28 mouse cellular contexts compared by ENCODE assay signal in the genomic region with DNA sequence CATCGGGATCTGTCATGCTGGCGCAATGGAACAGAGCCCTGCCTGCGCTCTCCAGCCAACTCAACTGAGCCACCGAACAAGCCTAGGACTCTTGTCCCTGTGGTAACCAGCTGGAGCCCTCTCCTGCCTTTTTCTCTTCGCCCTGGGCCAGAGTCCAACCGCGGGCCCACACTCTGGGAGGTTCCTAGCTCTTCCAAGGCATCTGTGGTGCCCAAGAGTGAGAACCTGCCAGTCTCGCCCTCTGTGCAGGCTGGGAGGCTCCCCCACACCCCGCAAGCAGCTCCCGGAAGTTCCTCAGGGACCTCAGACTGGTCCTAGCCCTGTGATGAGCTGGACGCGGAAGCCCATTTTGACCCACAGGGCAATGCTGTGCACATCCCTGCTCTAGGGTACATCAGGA. TPM values are rescaled to one million over a fixed set of nuclear protein-coding genes. Genes with fewer than 3 reads are reported as not detected.
DNase-seq lines count a peak whose midpoint lies in the region; ATAC-seq and TF ChIP-seq lines count a peak whose summit lies in the region.
"Had no signal": no experiment of that assay in that cellular context is flagged by ENCODE, and none has a peak within 500 bp of the region (broad histone marks: within the 10 kb centered on the region; RNA-seq: fewer than 3 reads in every experiment).

No protein-coding gene starts in this region.

- DNase-seq in cerebellum, adult 11 months, result peak; percentile 5
- DNase-seq in cerebellum, postnatal 4 days (ENCODE audit: low spot score in 2 of 2), result no peak
- no peak for DNase-seq in hindbrain, embryonic 14.5 days (ENCODE audit: low spot score)
- DNase-seq in cerebellum, adult 18-20 months, result peak; percentile 9 to 17
- no peak for DNase-seq in adrenal gland, postnatal 36 days
- DNase-seq: adrenal gland, adult 8-10 months; gastrocnemius, postnatal 36 days; heart, postnatal 4 days; kidney, adult 18-20 months; kidney, postnatal 10 days; layer of hippocampus, adult 9-11 months; lung, embryonic 14.5 days; lung, postnatal 36 days; right cerebral cortex, postnatal 14 days; spleen, adult 18-20 months; thymus, adult 18-20 months; thymus, postnatal 4 days had no signal

- H3K27me3 ChIP-seq in hindbrain, embryonic 12.5 days, result no peaks in the 10 kb centered on the region
- H3K27me3 ChIP-seq in hindbrain, embryonic 14.5 days (ENCODE audit: control insufficient read depth, insufficient read depth, low read length), result no peaks in the 10 kb centered on the region
- no peaks in the 10 kb centered on the region for H3K27me3 ChIP-seq in E14TG2a.4 (ENCODE audit: insufficient read depth, low read length)
- H3K27me3 ChIP-seq: embryonic facial prominence, embryonic 12.5 days; heart, embryonic 13.5 days had no signal

- H3K27ac ChIP-seq in hindbrain, embryonic 12.5 days, result 0 out of 2 replicates have a peak overlapping the region, but pooled peaks have one; percentile 25
- H3K27ac ChIP-seq in hindbrain, embryonic 14.5 days, result no peak overlapping the region
- H3K27ac ChIP-seq: embryonic facial prominence, embryonic 12.5 days; heart, embryonic 13.5 days; hindbrain, postnatal 0 days; left cerebral cortex, adult 2 months had no signal

- no peak overlapping the region for H3K9ac ChIP-seq in hindbrain, embryonic 12.5 days
- H3K9ac ChIP-seq in hindbrain, embryonic 14.5 days, result no peak overlapping the region
- H3K9ac ChIP-seq: embryonic facial prominence, embryonic 12.5 days; heart, embryonic 13.5 days; lung, embryonic 14.5 days had no signal

- no peaks in the 10 kb centered on the region for H3K36me3 ChIP-seq in hindbrain, embryonic 12.5 days
- no peaks in the 10 kb centered on the region for H3K36me3 ChIP-seq in hindbrain, embryonic 14.5 days (replicated peaks; ENCODE audit: control insufficient read depth, insufficient read depth)
- peaks cover 20% of the 10 kb centered on the region; the same call in 1 of the 2 replicates for H3K36me3 ChIP-seq in E14TG2a.4 (ENCODE audit: insufficient read depth, low read length)
- H3K36me3 ChIP-seq: embryonic facial prominence, embryonic 12.5 days had no signal

- no peak for ATAC-seq in hindbrain, embryonic 12.5 days (ENCODE audit: low FRiP score)
- no peak for ATAC-seq in hindbrain, embryonic 14.5 days (ENCODE audit: low FRiP score)
- ATAC-seq in activated CD4-positive, CD25-positive, alpha-beta regulatory T cell, adult 4 months, result no peak
- ATAC-seq: CD4-positive, CD25-positive, alpha-beta regulatory T cell, adult 4 months; forebrain, embryonic 14.5 days; hindbrain, postnatal 0 days had no signal

- H3K4me1 ChIP-seq in hindbrain, embryonic 12.5 days, result peaks cover 10% of the 10 kb centered on the region; the same call in 1 of the 2 replicates
- peaks cover 7% of the 10 kb centered on the region; the same call in 1 of the 2 replicates for H3K4me1 ChIP-seq in hindbrain, embryonic 14.5 days (replicated peaks; ENCODE audit: control insufficient read depth, insufficient read depth, low read length)
- H3K4me1 ChIP-seq in E14TG2a.4 (replicated peaks; ENCODE audit: low read depth, low read length), result peaks cover 75% of the 10 kb centered on the region

- 92% methylated on average over 12 of the region's 12 CpGs for WGBS in hindbrain, embryonic 12.5 days
- WGBS in hindbrain, embryonic 14.5 days, result 93% methylated on average over 12 of the region's 12 CpGs

- H3K4me2 ChIP-seq in hindbrain, embryonic 12.5 days (replicated peaks), result no peak overlapping the region
- H3K4me2 ChIP-seq in hindbrain, embryonic 14.5 days (replicated peaks), result no peak overlapping the region
- H3K4me2 ChIP-seq: embryonic facial prominence, embryonic 12.5 days; heart, embryonic 13.5 days; liver, embryonic 11.5 days; lung, embryonic 14.5 days had no signal

- H3K9me3 ChIP-seq in hindbrain, embryonic 12.5 days (replicated peaks), result no peaks in the 10 kb centered on the region
- no peaks in the 10 kb centered on the region for H3K9me3 ChIP-seq in hindbrain, embryonic 14.5 days (ENCODE audit: control insufficient read depth, low read length)
- H3K9me3 ChIP-seq in E14TG2a.4 (ENCODE audit: low read length), result no peaks in the 10 kb centered on the region
- H3K9me3 ChIP-seq: embryonic facial prominence, embryonic 12.5 days; heart, embryonic 13.5 days had no signal

- TF ChIP-seq CTCF in E14TG2a.4 (conservative IDR thresholded peaks at IDR 0.05; ENCODE audit: low read length), result no peak

- H3K4me3 ChIP-seq in hindbrain, embryonic 12.5 days, result no peak overlapping the region
- no peak overlapping the region for H3K4me3 ChIP-seq in hindbrain, embryonic 14.5 days (replicated peaks; ENCODE audit: low read length)
- H3K4me3 ChIP-seq in E14TG2a.4 (replicated peaks; ENCODE audit: low read length), result peak overlapping the region; percentile 72
- H3K4me3 ChIP-seq: embryonic facial prominence, embryonic 12.5 days; erythroblast, embryonic 14.5 days; heart, embryonic 13.5 days; left cerebral cortex, adult 2 months had no signal

RNA-seq across cellular contexts. Expression of a gene that starts 29.5 kb away (rescaled TPM):
- 40.7 and 44.9 TPM in 2 replicates for polyA plus RNA-seq in hindbrain, embryonic 12.5 days (2016; fragmentation: Nextera tagmentation; extraction: Ambion mirVana)
- 30.6 and 33.2 TPM in 2 replicates for polyA plus RNA-seq in hindbrain, embryonic 14.5 days (2014; fragmentation: Nextera tagmentation; extraction: Ambion mirVana)
- polyA plus RNA-seq in activated CD4-positive, CD25-positive, alpha-beta regulatory T cell, adult 4 months (2017; shearing (Covaris generic)), result 10 to 100 TPM; 35.4 to 39.4 TPM
- total RNA-seq in adrenal gland, postnatal 36 days (2021), result 10 to 100 TPM; 68.0 to 73.7 TPM

Comparison
In these comparisons a context has a peak if more than half of its experiments do, and no peak if none do; other contexts are left out.
1. DNase-seq: peak in cerebellum, adult 11 months (single experiment) and cerebellum, adult 18-20 months (2 of 2); none in cerebellum, postnatal 4 days (0 of 2), hindbrain, embryonic 14.5 days (single experiment) and adrenal gland, postnatal 36 days (0 of 2).